Mouse (Mus musculus) CH12.LX (cell line): ENCODE results near the gene Dusp5. TPM values are rescaled to one million over a fixed set of nuclear protein-coding genes. Genes with fewer than 3 reads are reported as not detected.

ENCODE experiments used
- DNase-seq: peaks from one replicate; pipeline ENCODE4 v3.0.0-alpha.2; 2013; ENCODE audit errors: extremely low read depth
- H3K27ac ChIP-seq: 2 replicates; pipeline ENCODE4 v1.5.1; 2012; ENCODE audit warnings: low read depth, mild to moderate bottlenecking, control low read depth, moderate library complexity; ENCODE audit not compliant: insufficient read depth
- H3K27me3 ChIP-seq: replicated peaks from 2 replicates; pipeline ENCODE3; 2012; ENCODE audit warnings: inconsistent platforms
- H3K36me3 ChIP-seq, 2 experiments: replicated peaks in 1 of 2; 2 replicates each; pipeline versions ENCODE3 to v1.6.1; 2012; ENCODE audit warnings: inconsistent platforms in 1 of 2, low read length in 1 of 2, mild to moderate bottlenecking in 1 of 2, mixed read lengths in 1 of 2, moderate library complexity in 1 of 2; ENCODE audit not compliant: control insufficient read depth in 1 of 2, insufficient read depth in 1 of 2
- H3K4me1 ChIP-seq, 2 experiments: 2 replicates each; pipeline ENCODE4 v1.6.1; 2012; ENCODE audit warnings: inconsistent platforms in 1 of 2, moderate library complexity in 1 of 2; ENCODE audit not compliant: insufficient read depth in 2 of 2, control insufficient read depth in 1 of 2
- H3K4me2 ChIP-seq: 2 replicates; pipeline ENCODE4 v1.6.1; 2012; ENCODE audit warnings: low read depth, mild to moderate bottlenecking, control low read depth; ENCODE audit not compliant: poor library complexity, insufficient read depth, severe bottlenecking
- H3K4me3 ChIP-seq, 3 experiments: fragments of 150-350 bp in 1 of 3; sonication (generic) in 1 of 3; replicated peaks in 1 of 3; 2 replicates each; pipeline versions ENCODE3 to v1.5.1; 2011 to 2012; ENCODE audit warnings: low read depth in 2 of 3, low read length in 2 of 3, mild to moderate bottlenecking in 2 of 3, moderate library complexity in 2 of 3, control low read depth in 1 of 3, improper control_type of control experiment in 1 of 3, inconsistent platforms in 1 of 3, mixed read lengths in 1 of 3; ENCODE audit not compliant: poor library complexity in 1 of 3
- H3K79me2 ChIP-seq: replicated peaks from 2 replicates; pipeline ENCODE4 v1.6.1; 2012; ENCODE audit warnings: mild to moderate bottlenecking, moderate library complexity; ENCODE audit not compliant: control insufficient read depth, poor library complexity, insufficient read depth, severe bottlenecking; ENCODE audit errors: extremely low read depth
- H3K9ac ChIP-seq: 2 replicates; pipeline ENCODE4 v1.6.1; 2012; ENCODE audit warnings: low read depth, mild to moderate bottlenecking, control low read depth, moderate library complexity; ENCODE audit not compliant: insufficient read depth
- H3K9me3 ChIP-seq: replicated peaks from 2 replicates; pipeline ENCODE3; 2012; ENCODE audit warnings: low read length, inconsistent platforms, mixed read lengths
- BHLHE40 ChIP-seq: IDR thresholded peaks from 2 replicates; pipeline ENCODE4 v1.6.1; 2011; ENCODE audit warnings: mild to moderate bottlenecking, low read depth, low read length, improper control_type of control experiment
- CHD1 ChIP-seq: IDR thresholded peaks from 2 replicates; pipeline ENCODE4 v1.6.1; 2012; ENCODE audit warnings: low read depth, low read length, improper control_type of control experiment, inconsistent platforms
- CHD2 ChIP-seq: IDR thresholded peaks from 2 replicates; pipeline ENCODE4 v1.6.1; 2011; ENCODE audit warnings: low read length, improper control_type of control experiment
- E2F4 ChIP-seq: IDR thresholded peaks from 2 replicates; pipeline ENCODE4 v1.6.1; 2011; ENCODE audit warnings: low read depth, low read length, improper control_type of control experiment; ENCODE audit not compliant: insufficient replicate concordance
- ELF1 ChIP-seq: IDR thresholded peaks from 2 replicates; pipeline ENCODE4 v1.6.1; 2014; ENCODE audit warnings: low read depth, mild to moderate bottlenecking, inconsistent platforms, low read length, improper control_type of control experiment
- EP300 ChIP-seq: IDR thresholded peaks from 2 replicates; pipeline ENCODE4 v1.6.1; 2011; ENCODE audit warnings: low read length, improper control_type of control experiment
- ETS1 ChIP-seq: conservative IDR thresholded peaks from 2 replicates; pipeline ENCODE4 v1.6.1; 2012; ENCODE audit warnings: low read depth, mild to moderate bottlenecking, inconsistent platforms, low read length, improper control_type of control experiment, moderate library complexity
- GABPA ChIP-seq: IDR thresholded peaks from 2 replicates; pipeline ENCODE4 v1.6.1; 2012; ENCODE audit warnings: low read depth, low read length, improper control_type of control experiment, inconsistent platforms; ENCODE audit not compliant: insufficient replicate concordance
- HCFC1 ChIP-seq: IDR thresholded peaks from 2 replicates; pipeline ENCODE4 v1.6.1; 2012; ENCODE audit warnings: low read depth, mild to moderate bottlenecking, inconsistent platforms, low read length, improper control_type of control experiment
- IRF4 ChIP-seq: IDR thresholded peaks from 2 replicates; pipeline ENCODE4 v1.6.1; 2014; ENCODE audit warnings: low read depth, mild to moderate bottlenecking, inconsistent platforms, low read length, improper control_type of control experiment
- JUN ChIP-seq: IDR thresholded peaks from 2 replicates; pipeline ENCODE4 v1.6.1; 2011; ENCODE audit warnings: low read depth, mild to moderate bottlenecking, low read length, improper control_type of control experiment, moderate library complexity; ENCODE audit not compliant: insufficient read depth
- JUND ChIP-seq: conservative IDR thresholded peaks from 2 replicates; pipeline ENCODE4 v1.6.1; 2011; ENCODE audit warnings: low read depth, low read length, improper control_type of control experiment
- KAT2A ChIP-seq: IDR thresholded peaks from 2 replicates; pipeline ENCODE4 v1.6.1; 2012; ENCODE audit warnings: low read length, improper control_type of control experiment, inconsistent platforms; ENCODE audit not compliant: insufficient replicate concordance
- MAFK ChIP-seq: IDR thresholded peaks from 2 replicates; pipeline ENCODE4 v1.6.1; 2011; ENCODE audit warnings: low read length, improper control_type of control experiment; ENCODE audit not compliant: insufficient replicate concordance
- MAX ChIP-seq: IDR thresholded peaks from 2 replicates; pipeline ENCODE4 v1.6.1; 2011; ENCODE audit warnings: low read length, improper control_type of control experiment
- MAZ ChIP-seq: IDR thresholded peaks from 2 replicates; pipeline ENCODE4 v1.6.1; 2012; ENCODE audit warnings: low read depth, mild to moderate bottlenecking, inconsistent platforms, low read length, improper control_type of control experiment, moderate library complexity
- MEF2A ChIP-seq: IDR thresholded peaks from 2 replicates; pipeline ENCODE4 v1.6.1; 2014; ENCODE audit warnings: low read depth, mild to moderate bottlenecking, inconsistent platforms, low read length, improper control_type of control experiment, borderline replicate concordance
- MXI1 ChIP-seq: IDR thresholded peaks from 2 replicates; pipeline ENCODE4 v1.6.1; 2011; ENCODE audit warnings: mild to moderate bottlenecking, low read depth, low read length, improper control_type of control experiment
- MYC ChIP-seq: IDR thresholded peaks from 2 replicates; pipeline ENCODE4 v1.6.1; 2011; ENCODE audit warnings: low read depth, mild to moderate bottlenecking, improper control_type of control experiment, low read length
- NELFE ChIP-seq: IDR thresholded peaks from 2 replicates; pipeline ENCODE4 v1.6.1; 2011; ENCODE audit warnings: low read depth, low read length, improper control_type of control experiment
- NRF1 ChIP-seq: IDR thresholded peaks from 2 replicates; pipeline ENCODE4 v1.6.1; 2014; ENCODE audit warnings: low read depth, mild to moderate bottlenecking, inconsistent platforms, low read length, improper control_type of control experiment, moderate library complexity
- PAX5 ChIP-seq: IDR thresholded peaks from 2 replicates; pipeline ENCODE4 v1.6.1; 2012; ENCODE audit warnings: low read length, inconsistent platforms, mixed read lengths
- POLR2A ChIP-seq: IDR thresholded peaks from 2 replicates; pipeline ENCODE4 v1.6.1; 2011; ENCODE audit warnings: low read depth, mild to moderate bottlenecking, improper control_type of control experiment, low read length
- POLR2AphosphoS2 ChIP-seq: IDR thresholded peaks from 2 replicates; pipeline ENCODE4 v1.6.1; 2011; ENCODE audit warnings: low read depth, low read length, improper control_type of control experiment
- RAD21 ChIP-seq: IDR thresholded peaks from 2 replicates; pipeline ENCODE4 v1.6.1; 2011; ENCODE audit warnings: low read depth, mild to moderate bottlenecking, low read length, improper control_type of control experiment, moderate library complexity
- RCOR1 ChIP-seq: conservative IDR thresholded peaks from 2 replicates; pipeline ENCODE4 v1.6.1; 2012; ENCODE audit warnings: low read depth, mild to moderate bottlenecking, inconsistent platforms, low read length, improper control_type of control experiment
- SIN3A ChIP-seq: IDR thresholded peaks from 2 replicates; pipeline ENCODE4 v1.6.1; 2012; ENCODE audit warnings: low read length, improper control_type of control experiment, inconsistent platforms
- SMC3 ChIP-seq: IDR thresholded peaks from 2 replicates; pipeline ENCODE4 v1.6.1; 2011; ENCODE audit warnings: low read depth, low read length, improper control_type of control experiment
- TBP ChIP-seq: conservative IDR thresholded peaks from 2 replicates; pipeline ENCODE4 v1.6.1; 2011; ENCODE audit warnings: low read depth, low read length, improper control_type of control experiment
- TCF12 ChIP-seq: IDR thresholded peaks from 2 replicates; pipeline ENCODE4 v1.6.1; 2014; ENCODE audit warnings: low read depth, mild to moderate bottlenecking, inconsistent platforms, low read length, improper control_type of control experiment
- USF1 ChIP-seq: IDR thresholded peaks from 2 replicates; pipeline ENCODE4 v1.6.1; 2014; ENCODE audit warnings: low read depth, mild to moderate bottlenecking, inconsistent platforms, low read length, improper control_type of control experiment
- USF2 ChIP-seq: conservative IDR thresholded peaks from 2 replicates; pipeline ENCODE4 v1.6.1; 2011; ENCODE audit warnings: low read depth, low read length, improper control_type of control experiment
- ZMIZ1 ChIP-seq: IDR thresholded peaks from 2 replicates; pipeline ENCODE4 v1.6.1; 2012; ENCODE audit warnings: low read depth, mild to moderate bottlenecking, inconsistent platforms, low read length, improper control_type of control experiment
- ZNF384 ChIP-seq: IDR thresholded peaks from 2 replicates; pipeline ENCODE4 v1.6.1; 2012; ENCODE audit warnings: low read depth, low read length, improper control_type of control experiment, inconsistent platforms
- dilution Hi-C: fragments of 300-500 bp; cut with MboI; formaldehyde crosslinking; loops from 2 replicates; pipeline ENCODE4 v1.14.3; 2020; ENCODE audit warnings: low sequenced_read_pairs; ENCODE audit not compliant: extremely low pct_unique_long_range_greater_than_20kb, extremely low pct_ligation_motif_present
- in situ Hi-C: fragments of 300-500 bp; cut with MboI; formaldehyde crosslinking; loops from 3 replicates; pipeline ENCODE4 v1.14.3; 2019; ENCODE audit warnings: low sequenced_read_pairs, low pct_ligation_motif_present, low pct_unique_long_range_greater_than_20kb, mixed read lengths
- polyA plus RNA-seq: library from polyadenylated mRNA; unstranded; fragments of >175 nt; gene quantifications from 2 replicates; pipeline ENCODE4 v1.2.1, GENCODE M21; 2012; ENCODE audit warnings: low read depth; ENCODE audit not compliant: insufficient read length
- total RNA-seq, 2 experiments: library from RNA; depleted of rRNA; stranded (reverse); fragments of 300-350 nt in 1 of 2; fragments of >200 nt in 1 of 2; gene quantifications; 2 replicates each; pipeline ENCODE4 v1.2.3; 2012 to 2014

The Dusp5 gene
- total and polyA plus RNA-seq, 3 experiments = 10.6 to 18.2 (median 13.2) TPM

DNA sequence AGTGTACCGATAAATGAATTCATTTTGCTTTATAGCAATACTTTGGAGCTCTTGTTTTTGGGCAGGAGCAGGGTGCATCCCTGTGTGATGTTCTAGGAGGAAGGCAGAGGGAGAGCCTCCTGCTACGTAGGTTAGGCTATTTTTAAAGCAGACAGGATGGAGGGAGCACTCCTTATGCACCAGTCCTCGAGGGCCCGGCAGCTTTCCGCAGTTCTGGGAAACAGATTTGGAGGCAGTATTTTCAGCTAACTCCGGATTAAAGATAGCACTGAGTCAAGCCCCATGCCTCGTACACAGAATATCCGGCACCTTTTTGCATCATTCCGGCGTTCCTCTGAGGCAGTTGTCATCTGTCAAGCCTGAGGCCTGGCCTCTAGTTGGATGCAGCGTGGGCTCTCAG lies 9.1 kb downstream of the Dusp5 start:
- TF ChIP-seq HCFC1 (no peak), MAFK (no peak), CHD1 (no peak), POLR2A (no peak), KAT2A (no peak), RAD21 (no peak), POLR2AphosphoS2 (no peak), MEF2A (no peak), ELF1 (no peak)
- H3K4me2 ChIP-seq = no peak overlapping the region
- no peak for DNase-seq
- H3K4me3 ChIP-seq = no peak overlapping the region
- dilution Hi-C loops = no loop called here
- peaks cover 41 to 74% of the 10 kb centered on the region in 2 experiments for H3K4me1 ChIP-seq
- in situ Hi-C loops = loop anchor here (10.0 kb wide), 1 partner anchor 113 kb away; no protein-coding TSS in a partner anchor
- H3K9ac ChIP-seq = no peak overlapping the region
- no peaks in the 10 kb centered on the region for H3K9me3 ChIP-seq
- no peaks in the 10 kb centered on the region for H3K27me3 ChIP-seq
- no peak overlapping the region for H3K27ac ChIP-seq
- H3K79me2 ChIP-seq = peaks cover 17% of the 10 kb centered on the region
- H3K36me3 ChIP-seq = peaks cover 72 to 83% of the 10 kb centered on the region in 2 experiments

- dilution Hi-C loops (no loop called here), in situ Hi-C loops (loop anchor here (10.0 kb wide), 1 partner anchor 114 kb away; no protein-coding TSS in a partner anchor)
- Histone ChIP-seq H3K79me2 (peaks cover 9% of the 10 kb centered on the region), H3K27ac (no peak overlapping the region), H3K4me3 (no peak overlapping the region), H3K27me3 (no peaks in the 10 kb centered on the region), H3K36me3 (peaks cover 74 to 87% of the 10 kb centered on the region in 2 experiments), H3K9me3 (no peaks in the 10 kb centered on the region), H3K4me1 (peaks cover 37 to 66% of the 10 kb centered on the region in 2 experiments), H3K4me2 (no peak overlapping the region), H3K9ac (no peak overlapping the region)
- peak; percentile 35 for DNase-seq
- TF ChIP-seq ETS1 (peak; percentile 30; the same call in 1 of the 2 replicates), ELF1 (no peak), EP300 (no peak), ZNF384 (no peak), GABPA (no peak), RCOR1 (no peak), USF2 (no peak), SIN3A (no peak), PAX5 (no peak), E2F4 (no peak), NRF1 (no peak), JUND (no peak), HCFC1 (no peak), MYC (no peak), MXI1 (no peak), MAZ (no peak), MAX (peak; percentile 19; the same call in 1 of the 2 replicates), USF1 (0 out of 2 replicates have a peak, but pooled peaks have one; percentile 16), IRF4 (no peak), ZMIZ1 (no peak), SMC3 (no peak), CHD1 (no peak), NELFE (no peak), JUN (no peak), BHLHE40 (peak; percentile 75), POLR2AphosphoS2 (no peak), MAFK (no peak), TCF12 (no peak), CHD2 (no peak), TBP (no peak)
Measured at GRCm38 (mm10) chr19:53538796-53539195, 9.9 kb downstream of the Dusp5 start.
